Mouse (Mus musculus): ENCODE results near the gene Lin7b. TPM values are rescaled to one million over a fixed set of nuclear protein-coding genes. Genes with fewer than 3 reads are reported as not detected.

Gene Lin7b
- total and polyA plus RNA-seq, 3 experiments, result 1.3 to 3.8 TPM; not detected in 1

DNA sequence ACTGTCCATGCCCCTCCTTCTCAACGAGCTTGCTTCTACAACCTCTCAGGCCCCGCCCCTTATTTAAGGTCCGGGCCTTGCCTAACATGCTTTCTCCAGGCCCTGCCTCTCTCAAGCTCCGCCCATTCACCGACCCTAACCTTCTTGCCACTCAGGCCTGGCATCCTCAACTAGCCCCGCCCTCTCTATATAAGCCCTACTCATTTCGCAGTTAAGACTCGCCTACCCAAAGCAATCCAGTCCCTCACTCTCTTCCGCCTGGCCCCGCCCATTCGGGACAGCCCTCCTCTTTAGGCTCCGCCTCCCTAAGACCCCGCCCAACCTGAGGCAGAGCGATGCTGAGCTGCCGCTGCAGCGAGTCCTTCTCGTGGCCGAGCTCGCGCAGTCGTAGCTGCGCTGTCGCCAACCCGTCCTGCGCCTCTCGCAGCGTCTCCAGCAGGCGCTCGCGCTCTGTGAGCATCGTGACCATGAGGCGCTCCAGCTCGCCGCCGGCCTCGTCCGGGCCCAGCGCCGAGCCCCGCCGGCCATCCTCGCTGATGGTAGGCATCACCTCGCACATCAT is 9.1 kb downstream of the Lin7b start:
- Histone ChIP-seq H3K9ac (ENCODE audit: control insufficient read depth, low read depth, low read length, poor library complexity, severe bottlenecking) (peak overlapping the region; percentile 67), H3K4me3 (ENCODE audit: control insufficient read depth in 1 of 2, insufficient read depth in 1 of 2, low read depth in 2 of 2, low read length in 2 of 2) (peak overlapping the region; percentile 55 to 58), H3K4me1 (ENCODE audit: control insufficient read depth in 1 of 2, insufficient read depth in 2 of 2, low read length in 2 of 2) (peaks cover 6 to 21% of the 10 kb centered on the region in 2 experiments), H3K27ac (ENCODE audit: control insufficient read depth, low read depth, low read length) (no peak overlapping the region), H3K36me3 (ENCODE audit: control insufficient read depth in 1 of 2, insufficient read depth in 2 of 2, low read length in 2 of 2) (peaks cover 0 to 15% of the 10 kb centered on the region in 2 experiments; a peak in 2 of 4 replicates), H3K9me3 (replicated peaks; ENCODE audit: insufficient read depth, low read length) (no peaks in the 10 kb centered on the region), H3K79me2 (ENCODE audit: control insufficient read depth, insufficient read depth, low read length, poor library complexity) (no peaks in the 10 kb centered on the region; the same call in 1 of the 2 replicates), H3K27me3 (ENCODE audit: control insufficient read depth in 1 of 2, insufficient read depth in 2 of 2, low read length in 2 of 2) (no peaks in the 10 kb centered on the region)
- DNase-seq (ENCODE audit: low read depth, low spot score), result peak; percentile 99
- TF ChIP-seq POLR2A (IDR thresholded peaks at IDR 0.05; ENCODE audit: control insufficient read depth in 1 of 2, insufficient read depth in 1 of 2, low read depth in 1 of 2, low read length in 2 of 2, poor library complexity in 1 of 2) (peak; percentile 70 to 87), NELFE (IDR thresholded peaks at IDR 0.05; ENCODE audit: low read depth, low read length) (peak; percentile 74), GATA1 (IDR thresholded peaks at IDR 0.05; ENCODE audit: low read depth, low read length) (no peak), CHD1 (IDR thresholded peaks at IDR 0.05; ENCODE audit: low read depth, low read length) (no peak), CHD2 (IDR thresholded peaks at IDR 0.05; ENCODE audit: low read length) (no peak), USF1 (IDR thresholded peaks at IDR 0.05; ENCODE audit: low read depth, low read length) (no peak), MAX (IDR thresholded peaks at IDR 0.05; ENCODE audit: low read length) (peak; percentile 69), USF2 (IDR thresholded peaks at IDR 0.05; ENCODE audit: borderline replicate concordance in 1 of 2, insufficient read depth in 1 of 2, low read depth in 1 of 2, low read length in 2 of 2) (no peak), POLR2AphosphoS5 (IDR thresholded peaks at IDR 0.05; ENCODE audit: borderline replicate concordance, low read depth, low read length) (no peak), BHLHE40 (IDR thresholded peaks at IDR 0.05; ENCODE audit: borderline replicate concordance, low read depth, low read length) (no peak), MAZ (IDR thresholded peaks at IDR 0.05; ENCODE audit: low read depth, low read length) (peak; percentile 50; the same call in 1 of the 2 replicates), POLR2AphosphoS2 (IDR thresholded peaks at IDR 0.05; ENCODE audit: low read length) (peak; percentile 69; the same call in 1 of the 2 replicates), ZC3H11A (IDR thresholded peaks at IDR 0.05; ENCODE audit: low read depth, low read length) (no peak), SMC3 (IDR thresholded peaks at IDR 0.05; ENCODE audit: low read depth, low read length) (no peak), JUND (IDR thresholded peaks at IDR 0.05; ENCODE audit: low read depth, low read length) (no peak), KAT2A (conservative IDR thresholded peaks at IDR 0.05; ENCODE audit: low read depth, low read length) (no peak), RCOR1 (IDR thresholded peaks at IDR 0.05; ENCODE audit: low read depth, low read length) (no peak), SIN3A (IDR thresholded peaks at IDR 0.05; ENCODE audit: low read length) (peak; percentile 68; the same call in 1 of the 2 replicates), MXI1 (IDR thresholded peaks at IDR 0.05; ENCODE audit: low read depth, low read length) (peak; percentile 43), ZKSCAN1 (IDR thresholded peaks at IDR 0.05; ENCODE audit: low read depth, low read length) (no peak), MEF2A (IDR thresholded peaks at IDR 0.05; ENCODE audit: extremely low read depth, insufficient replicate concordance, low read depth, low read length, poor library complexity, severe bottlenecking) (no peak), TAL1 (IDR thresholded peaks at IDR 0.05; ENCODE audit: low read length) (no peak), NRF1 (IDR thresholded peaks at IDR 0.05; ENCODE audit: insufficient read depth, low read depth, low read length, poor library complexity, severe bottlenecking) (peak; percentile 72), MYC (IDR thresholded peaks at IDR 0.05; ENCODE audit: low read depth, low read length) (no peak), ETS1 (IDR thresholded peaks at IDR 0.05; ENCODE audit: low read depth, low read length) (no peak), CTCF (IDR thresholded peaks at IDR 0.05 in 2 of 3, conservative IDR thresholded peaks at IDR 0.05 in 1 of 3; ENCODE audit: control insufficient read depth in 1 of 3, insufficient read depth in 1 of 3, low read depth in 2 of 3, low read length in 3 of 3, poor library complexity in 1 of 3, severe bottlenecking in 1 of 3) (no peak), ELF1 (IDR thresholded peaks at IDR 0.05; ENCODE audit: low read depth, low read length) (peak; percentile 60; the same call in 1 of the 2 replicates), TBP (IDR thresholded peaks at IDR 0.05; ENCODE audit: low read depth, low read length) (peak; percentile 94), MYB (IDR thresholded peaks at IDR 0.05; ENCODE audit: low read depth, low read length) (no peak), RAD21 (IDR thresholded peaks at IDR 0.05; ENCODE audit: low read depth, low read length) (no peak), GABPA (IDR thresholded peaks at IDR 0.05; ENCODE audit: low read depth, low read length) (no peak), ZNF384 (IDR thresholded peaks at IDR 0.05; ENCODE audit: low read depth, low read length) (no peak), UBTF (IDR thresholded peaks at IDR 0.05; ENCODE audit: borderline replicate concordance, insufficient read depth, low read depth, low read length) (peak; percentile 72; the same call in 1 of the 2 replicates), HCFC1 (IDR thresholded peaks at IDR 0.05; ENCODE audit: low read depth, low read length) (no peak; the same call in 1 of the 2 replicates), ZMIZ1 (IDR thresholded peaks at IDR 0.05; ENCODE audit: low read depth, low read length) (no peak), MAFK (IDR thresholded peaks at IDR 0.05; ENCODE audit: borderline replicate concordance, low read depth, low read length) (no peak), E2F4 (IDR thresholded peaks at IDR 0.05; ENCODE audit: borderline replicate concordance, low read depth, low read length) (no peak)

Measured in MEL (cell line).